Mouse (Mus musculus): ENCODE measurements around the gene Ccpg1. TPM values are rescaled to one million over a fixed set of nuclear protein-coding genes. Genes with fewer than 3 reads are reported as not detected.

Ccpg1 gene
- polyA plus RNA-seq, 1 experiment from 2014 or later = 52.3 TPM

Small RNA genes within 50 kb of the gene (microRNA-seq; reads per million reads assigned to microRNA genes)
- not detected for gene Gm27353

Other genes starting within 250 kb of the Ccpg1 start
- 0.41 and 0.56 TPM in 2 replicates for gene Prtg, start 178.6 kb upstream of the Ccpg1 start, polyA plus RNA-seq (2015; fragmentation: Nextera tagmentation; extraction: Ambion mirVana)
- gene Pygo1, start 59.8 kb upstream of the Ccpg1 start, polyA plus RNA-seq (2015; fragmentation: Nextera tagmentation; extraction: Ambion mirVana) = 13.5 and 14.2 TPM in 2 replicates
- 2.6 and 2.8 TPM in 2 replicates for gene Dyx1c1, start 26.6 kb upstream of the Ccpg1 start, polyA plus RNA-seq (2015; fragmentation: Nextera tagmentation; extraction: Ambion mirVana)
- not detected in 2 replicates for gene Gm44503, start 26.6 kb upstream of the Ccpg1 start, polyA plus RNA-seq (2015; fragmentation: Nextera tagmentation; extraction: Ambion mirVana)
- gene Ccpg1os, start within 50 bp of the Ccpg1 start, polyA plus RNA-seq (2015; fragmentation: Nextera tagmentation; extraction: Ambion mirVana) = 24.2 and 24.9 TPM in 2 replicates
- 14.9 and 18.6 TPM in 2 replicates for gene Pigb, start 54.9 kb downstream of the Ccpg1 start, polyA plus RNA-seq (2015; fragmentation: Nextera tagmentation; extraction: Ambion mirVana)
- 3.3 and 3.6 TPM in 2 replicates for gene Rab27a, start 59.4 kb downstream of the Ccpg1 start, polyA plus RNA-seq (2015; fragmentation: Nextera tagmentation; extraction: Ambion mirVana)
- gene Khdc3, start 116.4 kb downstream of the Ccpg1 start, polyA plus RNA-seq (2015; fragmentation: Nextera tagmentation; extraction: Ambion mirVana) = 0.24 and 0.25 TPM in 2 replicates
- gene Gm20509, start 117.0 kb downstream of the Ccpg1 start, polyA plus RNA-seq (2015; fragmentation: Nextera tagmentation; extraction: Ambion mirVana) = not detected in 2 replicates
- gene Rsl24d1, start 128.0 kb downstream of the Ccpg1 start, polyA plus RNA-seq (2015; fragmentation: Nextera tagmentation; extraction: Ambion mirVana) = 103 and 109 TPM in 2 replicates